Mouse (Mus musculus): ENCODE measurements at regions not wholly inside any gene's neighbourhood (a gene's known extent, or its start where the extent isn't known, plus 50 kb on each side); places are given as distances from the start of the nearest gene placed in this dataset.

DNA sequence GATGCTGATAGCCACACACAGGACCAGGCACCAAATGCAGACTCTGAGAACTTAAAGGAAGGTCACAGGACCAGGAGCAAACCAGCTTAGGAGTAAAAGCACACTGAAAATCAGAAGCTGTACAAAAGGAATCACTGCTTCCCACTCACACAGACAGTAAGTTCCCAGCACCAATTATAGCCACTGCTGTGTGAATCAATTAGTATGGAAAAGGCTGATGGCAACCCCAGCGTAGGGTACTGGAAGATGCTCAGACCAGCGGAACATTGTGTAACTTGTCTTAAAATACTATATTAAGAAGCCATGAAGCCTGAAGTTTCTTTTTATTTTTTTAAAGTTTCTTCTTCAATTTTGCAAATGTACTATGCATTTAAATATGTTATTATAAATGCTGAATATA, 115.8 kb downstream of the Lnpk start:
- DNase-seq (ENCODE audit: low spot score in 2 of 2): no peak

DNA sequence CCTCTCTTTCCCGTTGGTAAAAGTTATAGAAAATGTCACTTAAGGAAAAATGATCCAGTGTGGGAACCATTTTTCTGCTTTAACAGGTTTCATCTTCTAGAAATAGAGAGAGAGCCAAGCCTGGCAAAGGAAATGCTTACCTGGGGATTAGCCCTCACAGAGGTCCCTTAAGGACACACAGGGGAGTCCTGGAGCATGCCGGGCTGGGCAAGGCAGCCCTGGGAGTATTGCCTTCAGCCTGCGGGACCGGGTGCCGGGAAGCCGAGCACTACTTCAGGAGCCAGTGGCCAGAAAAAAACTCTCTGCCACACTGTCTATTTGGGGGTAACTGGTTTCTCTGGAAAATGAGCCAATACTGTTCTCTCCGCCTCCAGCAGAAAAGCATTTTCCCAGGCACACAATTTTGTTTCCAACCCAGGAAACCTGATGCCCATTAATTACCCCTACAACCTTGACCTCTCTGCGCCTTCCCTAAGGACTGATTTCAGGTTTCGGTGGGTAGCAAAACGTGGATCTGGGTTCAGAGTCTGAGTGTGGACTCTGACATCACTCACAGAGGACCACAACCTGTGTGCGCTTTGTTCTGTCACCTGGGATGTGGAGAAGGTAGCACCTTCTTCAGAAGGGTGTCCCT, 117.9 kb downstream of the Lnpk start:
- DNase-seq (ENCODE audit: low spot score in 2 of 2): no peak

DNA sequence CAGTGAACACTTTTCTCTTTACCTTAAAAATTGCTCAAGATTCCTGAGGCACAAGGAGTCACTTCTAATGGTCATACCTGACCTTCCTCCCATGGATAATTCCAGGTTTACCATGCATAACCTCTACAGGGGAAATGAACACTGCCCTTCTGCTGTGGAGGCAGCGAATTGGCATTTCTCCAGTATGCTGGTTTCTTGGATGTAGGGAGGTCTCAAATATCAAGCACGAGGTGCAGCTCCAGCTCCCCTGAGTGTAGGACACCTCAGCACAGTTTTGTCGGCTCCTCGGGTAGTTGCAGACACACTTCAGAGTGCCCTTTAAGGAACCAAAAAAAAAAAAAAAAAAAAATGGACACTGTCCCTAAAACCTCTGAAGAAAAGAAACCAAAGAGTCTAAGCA, 124.8 kb downstream of the Lnpk start:
- DNase-seq (ENCODE audit: low spot score in 2 of 2): no peak

DNA sequence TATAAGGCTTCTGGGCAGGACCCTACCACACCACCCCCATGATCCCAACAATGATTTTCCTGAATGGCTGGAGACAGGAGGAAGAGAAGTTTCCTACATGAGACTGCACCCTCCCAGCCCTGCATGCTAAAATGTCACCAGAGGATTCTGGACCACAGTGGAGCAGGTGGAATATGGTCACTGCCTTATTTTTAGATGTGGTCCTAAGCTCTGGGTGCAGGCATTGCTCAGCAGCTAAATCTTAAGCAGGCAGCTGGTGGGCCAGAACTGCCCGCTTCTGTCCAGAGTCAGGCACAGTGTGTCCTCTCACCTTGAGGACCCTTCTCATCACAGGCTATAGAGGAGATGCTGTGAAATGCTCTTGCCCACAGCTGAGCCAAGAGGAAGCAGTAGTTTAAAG, 126.6 kb downstream of the Lnpk start:
- DNase-seq (ENCODE audit: low spot score in 2 of 2): no peak

DNA sequence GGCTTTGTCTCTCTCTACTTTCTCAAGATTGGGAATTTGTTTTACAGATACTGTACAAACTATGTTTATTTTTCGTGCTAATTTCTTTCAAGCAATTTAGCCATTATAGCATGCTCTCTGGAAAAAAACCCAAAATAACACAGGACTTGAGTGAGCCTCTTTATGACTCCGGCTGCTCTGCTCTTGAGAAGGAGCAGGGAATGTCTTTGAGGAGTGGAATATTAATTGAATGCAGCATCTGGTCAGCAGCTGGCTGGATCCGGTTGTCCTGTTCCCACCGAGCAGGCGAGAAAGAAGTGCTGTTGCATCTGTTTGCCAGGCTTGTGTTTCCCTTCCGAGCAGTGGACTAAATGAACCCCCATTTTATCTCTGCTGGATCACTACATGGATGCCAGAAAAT, 127.7 kb downstream of the Lnpk start:
- DNase-seq (ENCODE audit: low spot score in 2 of 2): no peak

DNA sequence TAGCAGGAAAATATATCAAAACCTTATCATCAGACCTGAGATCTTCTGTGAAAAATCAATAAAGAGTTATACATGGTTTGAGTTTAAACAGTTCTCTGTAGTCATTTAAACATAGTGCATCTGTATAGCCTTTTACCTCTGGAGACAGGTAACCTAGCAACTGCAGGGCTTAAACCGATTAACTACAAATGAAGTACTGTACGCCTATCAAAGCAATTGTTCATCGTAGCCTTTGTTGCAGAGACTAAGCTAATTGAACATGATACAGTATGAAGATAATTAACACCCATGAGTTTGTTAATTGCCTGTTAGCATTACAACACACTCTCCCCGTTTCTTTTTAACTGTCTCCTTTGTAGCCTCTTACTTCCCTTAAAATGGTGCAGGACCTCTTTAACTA, 128.2 kb downstream of the Lnpk start:
- DNase-seq (ENCODE audit: low spot score in 2 of 2): no peak

DNA sequence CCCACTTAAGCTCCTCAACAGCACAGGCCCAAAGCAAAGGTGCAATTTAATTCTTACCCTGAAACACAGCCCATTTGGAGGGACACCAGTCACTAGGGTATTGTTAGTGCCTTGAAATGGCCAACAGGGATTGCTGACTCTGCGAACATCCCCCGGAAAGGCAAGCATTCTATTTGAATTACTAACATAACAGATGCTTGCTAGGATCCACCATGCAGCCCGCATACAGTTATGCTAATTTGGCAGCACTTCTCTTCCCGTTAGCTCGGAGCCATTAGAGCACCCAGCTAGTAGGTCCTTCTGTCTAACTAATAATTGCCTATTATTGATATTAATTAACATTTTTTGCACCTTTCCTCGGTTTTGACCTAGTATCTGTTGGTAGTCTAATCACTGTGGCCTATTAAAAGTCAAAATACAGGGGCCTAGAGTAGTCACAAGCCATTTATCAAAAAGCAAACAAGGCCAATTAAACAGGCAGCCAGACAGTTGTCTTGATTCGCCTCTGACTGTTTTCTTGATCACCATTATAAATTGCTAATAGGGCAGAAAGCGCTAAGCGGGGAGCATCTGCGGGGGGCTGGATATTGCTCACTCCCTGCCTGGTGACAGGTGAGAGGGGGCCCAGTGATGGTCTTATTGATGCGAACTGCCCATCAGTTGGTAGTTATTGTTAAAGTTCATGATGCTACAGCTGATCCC, 129.0 kb downstream of the Lnpk start:
- DNase-seq (ENCODE audit: low spot score in 2 of 2): no peak

DNA sequence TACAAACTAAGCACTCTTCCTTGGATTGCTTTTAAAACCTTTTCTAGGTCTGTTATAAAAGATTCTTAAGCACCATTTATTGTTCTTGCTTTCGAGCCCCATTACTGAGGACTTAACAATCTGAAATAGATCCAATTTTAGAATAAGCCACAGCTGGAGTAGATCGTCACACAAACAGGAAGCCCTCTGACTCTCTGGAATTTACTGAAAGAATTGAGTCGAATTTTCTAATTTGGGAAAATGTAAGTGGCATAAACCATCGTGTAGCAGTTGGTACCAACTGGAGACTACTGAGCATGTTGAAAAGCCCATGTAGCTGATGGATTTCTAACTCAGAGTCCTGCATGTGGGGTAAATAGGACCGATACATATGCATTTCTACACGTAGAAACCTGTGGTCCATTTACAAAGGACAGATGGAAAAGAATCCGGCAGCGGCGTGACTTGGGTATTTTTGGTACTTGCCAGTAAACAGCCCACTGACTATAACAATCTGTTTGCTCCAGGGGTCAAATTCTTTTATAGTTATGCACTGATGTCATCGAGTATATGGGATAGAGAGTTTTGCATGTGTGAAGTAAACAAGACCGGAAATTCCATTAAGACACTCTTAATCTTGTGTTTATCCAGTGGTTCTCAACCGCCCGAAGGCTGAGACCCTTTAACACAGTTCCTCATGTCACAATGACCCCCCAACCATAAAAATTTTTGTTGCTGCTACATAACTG, 143.9 kb downstream of the Lnpk start:
- DNase-seq (ENCODE audit: low spot score in 2 of 2): no peak

DNA sequence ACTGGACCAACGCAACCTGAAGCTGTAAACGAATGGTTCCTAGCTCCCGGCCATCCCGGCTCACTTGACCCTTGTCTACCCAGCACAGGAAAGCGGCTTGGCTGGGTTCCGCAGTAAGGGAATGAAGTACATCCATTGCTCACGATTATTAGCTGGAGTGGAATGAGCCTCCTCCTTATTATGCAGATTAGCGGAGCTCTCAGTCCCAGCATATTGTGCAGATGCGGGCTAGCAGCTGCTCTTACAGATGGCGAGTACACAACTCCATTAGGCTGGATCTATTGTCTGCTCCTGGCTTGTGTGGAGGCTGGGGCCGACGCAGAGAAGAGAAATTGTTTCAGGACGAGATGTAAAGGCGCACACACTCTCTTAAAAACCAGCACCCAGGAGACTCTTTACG, 152.5 kb downstream of the Lnpk start:
- no peak for DNase-seq (ENCODE audit: low spot score in 2 of 2)

DNA sequence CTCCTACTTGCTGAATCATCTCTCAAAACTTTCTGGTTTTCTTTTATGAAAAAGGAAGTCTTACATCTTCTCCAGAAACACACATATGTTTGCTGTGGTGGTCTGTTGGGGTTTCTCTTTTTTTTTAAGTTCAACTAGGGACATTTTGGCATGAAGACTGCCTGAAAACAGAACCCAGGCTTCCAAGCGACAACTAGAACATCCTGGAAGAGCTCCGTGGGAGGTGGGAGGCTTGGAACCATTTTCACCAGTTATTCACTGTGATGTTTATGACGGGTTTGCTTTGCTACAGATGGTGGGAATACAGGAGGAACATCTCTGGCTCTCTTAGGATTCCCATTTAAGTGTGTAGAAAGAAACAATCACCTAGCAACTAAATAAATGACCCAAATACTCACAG, 154.5 kb downstream of the Lnpk start:
- no peak for DNase-seq (ENCODE audit: low spot score in 2 of 2)

DNA sequence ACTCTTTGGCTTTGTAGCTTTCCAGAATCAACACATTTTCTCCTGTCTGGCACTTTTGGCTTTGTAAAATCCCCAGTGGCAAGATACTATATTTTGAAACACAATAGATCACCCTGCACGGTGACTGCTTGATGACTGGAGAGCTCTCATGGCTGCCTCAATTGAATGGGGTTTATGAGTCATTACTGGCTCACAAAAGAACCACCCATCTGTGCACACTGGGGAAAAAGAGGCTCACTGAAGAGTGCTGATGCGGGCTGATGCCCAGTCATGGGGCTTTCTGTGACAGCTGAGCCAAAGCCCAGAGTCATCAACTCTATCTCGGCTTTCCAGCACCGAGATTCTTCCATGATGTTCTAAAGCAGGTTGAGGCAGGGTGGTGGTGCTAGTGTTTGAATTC, 163.1 kb downstream of the Lnpk start:
- DNase-seq (ENCODE audit: low spot score in 2 of 2): no peak

DNA sequence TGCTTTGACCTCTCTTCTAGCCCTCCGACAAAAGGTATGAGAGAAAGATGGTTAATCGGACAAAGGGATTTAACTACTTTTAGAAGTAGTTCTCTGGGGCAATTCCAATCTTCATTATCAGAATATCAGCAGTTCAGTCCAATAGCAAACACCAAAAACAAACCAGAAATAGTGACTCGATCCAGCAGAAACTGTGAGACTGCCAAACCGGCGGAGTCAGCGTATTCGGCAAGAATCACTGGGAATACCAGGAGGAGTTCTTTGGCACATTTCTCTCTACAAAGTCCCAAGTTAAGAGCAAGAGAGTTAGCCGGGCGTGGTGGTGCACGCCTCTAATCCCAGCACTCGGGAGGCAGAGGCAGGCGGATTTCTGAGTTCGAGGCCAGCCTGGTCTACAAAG, 164.5 kb downstream of the Lnpk start:
- DNase-seq (ENCODE audit: low spot score in 2 of 2): no peak

DNA sequence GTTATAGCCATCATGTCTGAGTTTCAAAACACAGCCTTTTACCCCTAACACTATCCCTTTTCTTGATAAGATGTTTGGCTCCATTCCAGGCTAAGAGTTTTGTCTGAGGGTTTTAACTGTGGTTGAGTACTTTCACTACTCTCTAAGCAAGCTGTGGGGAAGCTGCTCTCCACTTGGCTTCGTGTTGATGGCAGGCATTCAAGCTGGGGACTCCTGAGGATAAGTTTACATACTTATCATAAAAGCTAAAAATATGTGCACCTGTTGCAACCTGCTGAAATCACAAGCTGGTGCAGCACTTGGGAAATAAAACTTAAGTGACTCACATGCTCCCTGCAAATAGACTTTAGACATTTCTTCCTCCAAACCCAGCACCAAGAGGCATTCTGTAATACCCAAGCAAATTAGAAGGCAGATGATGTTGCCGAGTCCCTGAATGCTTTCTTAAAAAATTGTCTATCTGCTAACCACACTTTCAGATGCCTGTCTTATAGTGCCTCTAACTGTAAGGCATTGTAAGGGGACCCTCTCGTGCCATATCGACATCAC, 169.3 kb downstream of the Lnpk start:
- DNase-seq (ENCODE audit: low spot score in 2 of 2): no peak

DNA sequence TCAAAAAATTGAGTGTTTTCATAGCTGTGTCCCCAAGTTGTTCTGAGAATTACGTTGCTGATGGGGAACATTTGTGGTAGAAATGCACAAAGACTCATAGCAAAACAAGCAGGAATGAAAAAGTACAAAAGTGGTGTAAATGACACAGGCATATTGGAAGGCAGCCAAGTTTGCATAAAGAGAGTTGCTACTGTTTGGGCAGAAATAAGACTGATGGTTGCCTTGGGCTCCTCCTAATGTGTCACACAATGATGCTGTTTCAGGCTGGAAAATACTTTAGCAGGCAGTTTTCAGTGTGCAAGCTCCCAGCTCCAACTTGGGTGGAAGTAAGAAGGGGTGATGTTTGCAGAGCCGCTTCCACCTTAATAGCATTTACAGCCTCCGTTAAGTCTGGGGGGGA, 174.7 kb downstream of the Lnpk start:
- DNase-seq (ENCODE audit: low spot score in 2 of 2): no peak

DNA sequence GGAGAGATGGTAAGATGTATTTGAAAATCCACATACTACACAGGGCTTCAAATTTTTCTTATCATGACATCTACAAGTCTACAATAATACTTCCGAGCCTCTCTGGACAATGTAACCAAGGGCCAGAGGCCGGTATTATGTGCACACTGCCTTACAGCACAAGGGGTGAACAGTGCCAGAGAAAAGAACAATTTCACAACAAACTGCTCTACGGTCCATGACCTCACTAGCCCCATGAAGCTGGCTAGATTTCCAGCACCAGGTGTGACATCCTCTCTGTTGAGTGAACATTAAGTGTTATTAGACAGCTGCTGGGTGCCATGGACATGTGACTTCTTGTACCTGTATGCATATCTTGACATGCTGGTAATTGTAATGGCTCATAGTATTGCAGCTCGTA, 188.2 kb downstream of the Lnpk start:
- no peak for DNase-seq (ENCODE audit: low spot score in 2 of 2)

DNA sequence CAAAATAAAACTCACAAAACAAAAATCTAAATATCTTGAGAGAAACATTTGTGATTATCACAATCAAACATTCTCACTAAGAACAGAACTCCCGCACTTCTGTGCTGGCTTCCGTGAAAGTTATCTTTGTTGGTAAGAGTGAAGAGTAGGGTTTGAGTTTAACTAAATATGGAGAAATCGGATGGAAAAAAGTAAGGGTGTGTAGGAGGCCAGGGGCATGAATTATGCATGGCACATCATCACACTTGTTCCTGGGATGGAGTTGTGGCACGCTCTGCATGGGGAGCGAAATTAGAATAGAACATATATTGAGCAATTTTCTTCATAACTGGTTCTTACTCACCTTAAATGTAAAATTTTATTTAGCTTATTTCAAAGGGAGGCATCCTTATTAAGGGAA, 191.2 kb downstream of the Lnpk start:
- DNase-seq (ENCODE audit: low spot score in 2 of 2): no peak

DNA sequence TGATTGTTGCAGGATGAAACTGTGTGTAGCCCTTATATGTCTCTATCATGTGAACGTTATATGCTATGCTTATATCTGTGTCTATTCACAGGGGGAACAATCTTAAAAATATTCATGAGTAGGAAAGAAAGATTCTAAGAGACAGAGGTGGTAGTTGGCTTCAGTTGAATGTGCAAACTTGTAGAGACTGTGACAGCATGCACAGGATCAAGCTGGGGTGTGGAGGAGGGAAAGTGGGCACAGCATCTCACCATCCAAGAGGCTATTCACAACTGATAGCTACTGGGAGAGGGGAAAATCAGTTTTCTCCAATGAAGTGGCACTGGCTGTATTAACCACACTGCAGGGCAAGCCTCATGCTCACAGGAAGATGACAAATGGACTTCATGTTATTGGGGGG, 194.3 kb downstream of the Lnpk start:
- DNase-seq (ENCODE audit: low spot score in 2 of 2): no peak

DNA sequence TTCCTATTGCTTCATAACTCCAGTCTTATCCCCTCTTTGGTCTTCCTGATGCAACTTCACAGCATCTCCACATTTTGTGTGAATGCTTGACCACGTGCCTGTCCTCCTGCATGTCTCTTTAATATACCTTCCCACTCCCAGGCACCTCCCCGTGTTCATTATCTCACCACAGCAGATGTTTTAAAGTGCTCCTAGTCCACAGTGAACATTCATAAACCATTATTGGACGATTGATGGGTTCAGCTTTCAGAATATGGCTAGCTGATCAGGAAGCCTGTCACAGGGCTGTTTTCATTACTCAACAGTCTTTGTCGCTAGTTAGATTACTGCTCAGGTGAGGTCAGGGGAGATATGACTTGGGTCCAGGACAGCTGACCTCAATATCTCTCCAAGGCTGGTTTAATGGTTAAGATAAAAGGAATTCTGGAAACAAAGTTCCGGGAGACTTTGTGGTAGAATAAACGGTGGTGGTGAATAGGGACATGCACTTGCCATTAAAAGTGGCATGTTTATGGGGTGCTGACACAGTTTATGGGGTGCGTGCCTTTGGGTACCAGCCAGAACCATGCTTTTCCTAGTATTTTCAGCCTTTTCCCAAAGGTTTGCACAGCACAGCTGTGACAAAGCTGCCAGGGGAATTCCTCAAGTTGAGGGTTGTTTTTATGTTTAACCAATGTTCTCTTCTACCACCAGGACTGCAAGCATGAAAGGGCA, 198.5 kb downstream of the Lnpk start:
- no peak for DNase-seq (ENCODE audit: low spot score in 2 of 2)

DNA sequence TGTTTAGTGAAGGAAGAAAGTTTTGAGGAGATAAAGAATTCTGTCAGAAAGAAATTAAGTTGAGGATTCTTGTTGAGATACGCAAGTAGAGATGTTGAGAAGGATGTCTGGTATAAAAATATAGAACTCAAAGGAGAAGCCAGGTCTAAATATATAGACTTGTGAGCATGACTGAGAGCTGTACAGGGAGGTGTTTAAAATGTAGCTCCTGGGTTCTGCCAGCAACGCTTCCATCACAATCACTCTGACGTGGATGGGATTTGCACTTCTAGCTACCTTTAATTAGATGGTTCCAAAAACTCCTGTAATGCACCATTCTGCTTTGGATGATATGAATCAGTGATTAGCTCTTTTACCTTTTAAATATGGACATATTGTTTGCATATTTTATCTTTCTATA, 200.5 kb downstream of the Lnpk start:
- DNase-seq (ENCODE audit: low spot score in 2 of 2): no peak

DNA sequence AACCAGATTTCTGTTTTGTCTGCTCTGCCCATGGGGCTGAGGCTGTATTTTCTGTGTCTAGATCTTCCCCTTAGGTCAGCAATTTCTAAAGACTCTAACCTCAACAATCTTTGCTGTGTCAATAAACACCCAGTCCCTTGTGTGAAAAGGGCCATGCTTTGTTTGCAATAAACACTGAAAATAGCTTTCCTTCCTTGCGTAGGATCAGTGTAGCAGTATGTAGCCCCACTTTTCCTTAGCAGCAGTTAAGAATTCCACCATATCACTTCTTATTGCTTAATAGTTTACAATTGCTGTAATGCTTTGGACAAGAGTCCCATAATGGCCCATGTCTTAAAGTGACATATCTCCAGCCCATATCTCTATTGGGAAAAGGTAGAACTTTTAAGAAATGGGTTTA, 205.3 kb downstream of the Lnpk start:
- DNase-seq (ENCODE audit: low spot score in 2 of 2): no peak

DNA sequence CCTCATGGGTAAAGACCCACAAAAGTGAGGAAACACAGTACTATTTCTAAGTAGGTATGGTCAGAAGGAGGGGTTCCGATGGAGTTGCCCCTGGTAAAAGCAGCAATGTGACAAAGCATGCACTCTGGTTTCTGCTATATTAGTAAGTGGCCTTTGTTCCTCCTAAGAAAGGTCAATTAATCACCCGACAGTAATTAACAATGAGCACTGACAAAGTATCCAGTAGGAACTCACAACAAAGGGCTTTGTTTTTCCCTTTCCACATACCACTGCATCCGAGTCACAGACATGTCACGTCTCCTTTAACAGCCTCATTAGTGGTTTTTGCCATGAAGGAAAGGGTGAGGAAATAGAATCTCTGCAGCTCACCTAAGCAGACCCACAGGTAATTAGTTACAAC, 206.2 kb downstream of the Lnpk start:
- DNase-seq (ENCODE audit: low spot score in 2 of 2): no peak

DNA sequence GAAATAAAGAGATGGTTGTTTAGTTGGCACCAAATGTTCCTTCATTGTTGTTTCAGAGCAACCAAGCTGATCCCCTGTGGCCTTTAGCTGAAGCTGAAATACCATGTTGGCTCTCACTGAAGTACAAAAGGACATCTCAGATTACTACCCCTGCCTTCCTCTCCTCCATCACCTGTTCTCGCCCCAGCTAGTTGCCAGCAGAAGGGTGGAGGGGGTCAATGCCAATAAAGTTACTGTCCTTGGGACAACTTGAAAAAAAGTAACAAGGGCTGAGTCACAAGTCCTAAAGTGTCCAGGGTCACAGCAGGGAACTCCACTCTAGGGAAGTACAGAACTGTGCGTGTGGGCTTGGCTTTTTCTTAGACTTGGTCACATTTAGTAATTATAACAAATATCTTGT, 216.0 kb downstream of the Lnpk start:
- DNase-seq (ENCODE audit: low spot score in 2 of 2): no peak

Data from spleen, postnatal 10 days (tissue).